ENCODE assay signal across 8 mouse cellular contexts in the genomic region with DNA sequence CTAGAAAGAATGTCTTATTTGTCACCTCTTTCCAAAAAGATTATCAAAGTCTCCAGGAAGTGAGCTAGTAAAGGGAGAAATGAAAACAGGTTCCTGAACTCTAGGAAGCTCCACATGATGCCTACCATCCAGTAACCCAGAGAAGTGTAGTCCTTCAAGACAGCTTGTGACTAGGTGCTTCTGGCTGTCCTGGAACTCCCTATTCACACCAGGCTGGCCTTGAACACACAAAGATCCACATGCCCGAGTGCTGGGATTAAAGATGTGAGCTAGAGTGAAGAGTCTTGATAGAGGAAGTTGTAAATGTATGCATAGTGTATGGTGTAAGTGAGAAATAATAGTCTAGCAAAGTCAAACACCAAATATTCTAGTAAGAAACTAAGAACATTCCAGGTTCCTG. TPM values are rescaled to one million over a fixed set of nuclear protein-coding genes. Genes with fewer than 3 reads are reported as not detected.
A peak's percentile ranks its signal among the peaks of the same experiment; 100 is the strongest.
DNase-seq lines count a peak whose midpoint lies in the region; ATAC-seq and TF ChIP-seq lines count a peak whose summit lies in the region.

No protein-coding gene starts in this region.

- H3K36me3 ChIP-seq in lung, embryonic 14.5 days (ENCODE audit: insufficient read depth) = 0 out of 2 replicates have a peak, but pooled peaks cover 4% of the 10 kb centered on the region
- peaks cover 3% of the 10 kb centered on the region; the same call in 1 of the 2 replicates for H3K36me3 ChIP-seq in embryonic facial prominence, embryonic 15.5 days
- H3K36me3 ChIP-seq in intestine, embryonic 15.5 days = no peaks in the 10 kb centered on the region
- H3K36me3 ChIP-seq in neural tube, embryonic 14.5 days (ENCODE audit: control insufficient read depth, insufficient read depth, low read length) = no peaks in the 10 kb centered on the region

- H3K27me3 ChIP-seq in lung, embryonic 14.5 days (ENCODE audit: insufficient read depth, low read length) = no peaks in the 10 kb centered on the region
- no peaks in the 10 kb centered on the region for H3K27me3 ChIP-seq in embryonic facial prominence, embryonic 15.5 days
- H3K27me3 ChIP-seq in intestine, embryonic 15.5 days (replicated peaks) = no peaks in the 10 kb centered on the region
- H3K27me3 ChIP-seq in neural tube, embryonic 14.5 days (ENCODE audit: control insufficient read depth, insufficient read depth, low read length) = no peaks in the 10 kb centered on the region

- WGBS in lung, embryonic 14.5 days = 10% methylated on average over 1 of the region's 1 CpGs
- 14% methylated on average over 1 of the region's 1 CpGs for WGBS in embryonic facial prominence, embryonic 15.5 days
- 24% methylated on average over 1 of the region's 1 CpGs for WGBS in intestine, embryonic 15.5 days
- WGBS in neural tube, embryonic 14.5 days = 17% methylated on average over 1 of the region's 1 CpGs

- peak overlapping the region; percentile 94 for H3K4me2 ChIP-seq in lung, embryonic 14.5 days
- H3K4me2 ChIP-seq in embryonic facial prominence, embryonic 15.5 days (replicated peaks) = peak overlapping the region; percentile 67
- peak overlapping the region; percentile 78 for H3K4me2 ChIP-seq in intestine, embryonic 15.5 days (replicated peaks)
- H3K4me2 ChIP-seq in neural tube, embryonic 14.5 days (ENCODE audit: low read depth, low read length) = peak overlapping the region; percentile 70

- TF ChIP-seq CTCF in lung, embryonic 14.5 days (IDR thresholded peaks at IDR 0.05; ENCODE audit: low read depth) = no peak

- peak overlapping the region; percentile 96 for H3K4me3 ChIP-seq in lung, embryonic 14.5 days (ENCODE audit: low read depth, low read length)
- H3K4me3 ChIP-seq in embryonic facial prominence, embryonic 15.5 days (replicated peaks) = peak overlapping the region; percentile 87
- peak overlapping the region; percentile 63; the same call in 1 of the 2 replicates for H3K4me3 ChIP-seq in intestine, embryonic 15.5 days (replicated peaks)
- H3K4me3 ChIP-seq in neural tube, embryonic 14.5 days (ENCODE audit: low read depth, low read length) = peak overlapping the region; percentile 84; the same call in 1 of the 2 replicates

- H3K9ac ChIP-seq in lung, embryonic 14.5 days = peak overlapping the region; percentile 16; the same call in 1 of the 2 replicates
- no peak overlapping the region for H3K9ac ChIP-seq in embryonic facial prominence, embryonic 15.5 days
- no peak overlapping the region for H3K9ac ChIP-seq in intestine, embryonic 15.5 days
- H3K9ac ChIP-seq in neural tube, embryonic 14.5 days (replicated peaks; ENCODE audit: low read depth, low read length) = 0 out of 2 replicates have a peak overlapping the region, but pooled peaks have one; percentile 21

- H3K9me3 ChIP-seq in lung, embryonic 14.5 days (ENCODE audit: low read depth, low read length) = no peaks in the 10 kb centered on the region
- no peaks in the 10 kb centered on the region for H3K9me3 ChIP-seq in embryonic facial prominence, embryonic 15.5 days (replicated peaks)
- no peaks in the 10 kb centered on the region for H3K9me3 ChIP-seq in intestine, embryonic 15.5 days
- no peaks in the 10 kb centered on the region for H3K9me3 ChIP-seq in neural tube, embryonic 14.5 days (ENCODE audit: control insufficient read depth, low read length)

- no peaks in the 10 kb centered on the region; the same call in 1 of the 2 replicates for H3K4me1 ChIP-seq in lung, embryonic 14.5 days (ENCODE audit: insufficient read depth)
- H3K4me1 ChIP-seq in embryonic facial prominence, embryonic 15.5 days = peaks cover 9% of the 10 kb centered on the region
- peaks cover 9% of the 10 kb centered on the region; the same call in 1 of the 2 replicates for H3K4me1 ChIP-seq in intestine, embryonic 15.5 days (replicated peaks)
- H3K4me1 ChIP-seq in neural tube, embryonic 14.5 days (ENCODE audit: control insufficient read depth, insufficient read depth, low read length) = peaks cover 18% of the 10 kb centered on the region

- H3K27ac ChIP-seq in lung, embryonic 14.5 days (ENCODE audit: low read depth) = no peak overlapping the region
- H3K27ac ChIP-seq in embryonic facial prominence, embryonic 15.5 days (replicated peaks) = no peak overlapping the region
- no peak overlapping the region for H3K27ac ChIP-seq in intestine, embryonic 15.5 days
- no peak overlapping the region for H3K27ac ChIP-seq in neural tube, embryonic 14.5 days (ENCODE audit: low read depth, low read length)

- ATAC-seq in lung, embryonic 14.5 days (ENCODE audit: insufficient read depth) = no peak
- no peak for ATAC-seq in embryonic facial prominence, embryonic 15.5 days (ENCODE audit: insufficient number of reproducible peaks, low FRiP score, low TSS enrichment, low read depth)
- ATAC-seq in intestine, embryonic 15.5 days = no peak
- no peak for ATAC-seq in neural tube, embryonic 14.5 days (ENCODE audit: low read depth)

- DNase-seq in lung, embryonic 14.5 days = no peak
- DNase-seq in lung, postnatal 4 days = no peak
- DNase-seq in layer of hippocampus, postnatal 14 days (ENCODE audit: low spot score in 2 of 2) = no peak
- no peak for DNase-seq in urinary bladder, postnatal 14 days (ENCODE audit: low spot score)
- DNase-seq in right cerebral cortex, adult 18-20 months = no peak

RNA-seq across cellular contexts. Expression of a gene that starts 2.6 kb away (rescaled TPM):
- 6.6 and 7.9 TPM in 2 replicates for polyA plus RNA-seq in lung, embryonic 14.5 days (2014; fragmentation: Nextera tagmentation; extraction: Ambion mirVana)
- polyA plus RNA-seq in embryonic facial prominence, embryonic 15.5 days (2015; fragmentation: Nextera tagmentation; extraction: Ambion mirVana) = 7.0 and 8.3 TPM in 2 replicates
- polyA plus RNA-seq in intestine, embryonic 15.5 days (2015; fragmentation: Nextera tagmentation; extraction: Ambion mirVana) = 5.3 and 5.8 TPM in 2 replicates
- 6.9 and 9.9 TPM in 2 replicates for polyA plus RNA-seq in neural tube, embryonic 14.5 days (2014; fragmentation: Nextera tagmentation; extraction: Ambion mirVana)
- total RNA-seq in layer of hippocampus, postnatal 14 days (2021) = 10 to 100 TPM; 43.8 to 44.6 TPM

Comparison
In these comparisons a context has a peak if more than half of its experiments do, and no peak if none do; other contexts are left out.
1. H3K9ac ChIP-seq: peak in lung, embryonic 14.5 days (single experiment) and neural tube, embryonic 14.5 days (single experiment); none in embryonic facial prominence, embryonic 15.5 days (single experiment) and intestine, embryonic 15.5 days (single experiment).
2. Peak in every context shown above with its lines, with median percentiles within 50 percentile points of each other: H3K4me2 ChIP-seq and H3K4me3 ChIP-seq.